In the genomic region with DNA sequence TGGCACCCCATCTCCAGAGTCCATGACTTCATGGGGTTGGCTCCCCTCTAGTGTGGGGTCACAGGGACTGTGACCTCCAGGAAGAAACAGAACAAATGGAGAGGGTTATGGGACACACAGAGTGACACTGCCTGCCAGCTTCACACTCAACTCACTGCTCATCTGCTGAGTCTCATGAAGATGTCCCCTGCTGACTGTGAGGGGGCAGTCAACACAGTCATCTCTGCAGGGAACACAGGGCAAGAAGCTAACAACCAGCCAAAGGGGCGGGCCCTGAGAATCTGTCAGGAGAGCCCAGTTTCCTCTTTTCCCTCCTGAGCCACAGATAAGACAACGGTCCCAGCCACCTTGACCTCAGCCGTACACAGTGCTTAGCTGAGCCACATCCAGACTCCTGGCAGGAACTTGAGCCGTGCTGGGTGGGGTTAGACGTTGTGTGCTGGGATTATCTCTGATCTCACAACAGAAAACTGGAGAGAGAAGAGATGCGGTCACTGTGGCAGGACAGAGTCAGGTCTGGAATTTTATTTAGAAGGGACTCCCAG, we compare ENCODE assay signal across 8 mouse cellular contexts.
DNase-seq lines count a peak whose midpoint lies in the region; ATAC-seq and TF ChIP-seq lines count a peak whose summit lies in the region.
"Had no signal": no experiment of that assay in that cellular context is flagged by ENCODE, and none has a peak within 500 bp of the region (broad histone marks: within the 10 kb centered on the region; RNA-seq: fewer than 3 reads in every experiment).

No protein-coding gene starts in this region.

- no peaks in the 10 kb centered on the region for H3K9me3 ChIP-seq in kidney, embryonic 16.5 days (ENCODE audit: low read length)
- H3K9me3 ChIP-seq in forebrain, postnatal 0 days (ENCODE audit: low read length): no peaks in the 10 kb centered on the region
- H3K9me3 ChIP-seq in midbrain, embryonic 14.5 days (ENCODE audit: control insufficient read depth, low read length): no peaks in the 10 kb centered on the region

- no peak overlapping the region for H3K4me3 ChIP-seq in kidney, embryonic 16.5 days (ENCODE audit: low read length)
- H3K4me3 ChIP-seq in forebrain, postnatal 0 days (ENCODE audit: low read depth, low read length): 0 out of 2 replicates have a peak overlapping the region, but pooled peaks have one; percentile 12
- peak overlapping the region; percentile 15; the same call in 1 of the 2 replicates for H3K4me3 ChIP-seq in midbrain, embryonic 14.5 days (replicated peaks; ENCODE audit: low read depth, low read length)

- H3K4me2 ChIP-seq in kidney, embryonic 16.5 days (replicated peaks; ENCODE audit: low read depth, low read length): peak overlapping the region; percentile 10; the same call in 1 of the 2 replicates
- H3K4me2 ChIP-seq in forebrain, postnatal 0 days (ENCODE audit: low read depth): peak overlapping the region; percentile 46
- peak overlapping the region; percentile 49 for H3K4me2 ChIP-seq in midbrain, embryonic 14.5 days (ENCODE audit: low read length)

- peaks cover 6% of the 10 kb centered on the region; the same call in 1 of the 2 replicates for H3K27me3 ChIP-seq in kidney, embryonic 16.5 days (ENCODE audit: insufficient read depth, low read length)
- peaks cover 9% of the 10 kb centered on the region for H3K27me3 ChIP-seq in forebrain, postnatal 0 days (ENCODE audit: insufficient read depth, low read length)
- H3K27me3 ChIP-seq in midbrain, embryonic 14.5 days (ENCODE audit: control insufficient read depth, insufficient read depth, low read length): peaks cover 40% of the 10 kb centered on the region

- H3K9ac ChIP-seq in kidney, embryonic 16.5 days (replicated peaks; ENCODE audit: low read length): no peak overlapping the region
- H3K9ac ChIP-seq in forebrain, postnatal 0 days: no peak overlapping the region
- H3K9ac ChIP-seq in midbrain, embryonic 14.5 days (replicated peaks; ENCODE audit: low read length): peak overlapping the region; percentile 34; the same call in 1 of the 2 replicates

- no peaks in the 10 kb centered on the region for H3K4me1 ChIP-seq in kidney, embryonic 16.5 days (ENCODE audit: insufficient read depth, low read length)
- 0 out of 2 replicates have a peak, but pooled peaks cover 13% of the 10 kb centered on the region for H3K4me1 ChIP-seq in forebrain, postnatal 0 days (ENCODE audit: insufficient read depth)
- H3K4me1 ChIP-seq in midbrain, embryonic 14.5 days (ENCODE audit: control insufficient read depth, insufficient read depth, low read length): peaks cover 18% of the 10 kb centered on the region

- no peak for TF ChIP-seq CTCF in forebrain, postnatal 0 days (IDR thresholded peaks at IDR 0.05; ENCODE audit: low read depth)

- 3% methylated on average over 6 of the region's 6 CpGs for WGBS in kidney, embryonic 16.5 days
- 2% methylated on average over 6 of the region's 6 CpGs for WGBS in forebrain, postnatal 0 days
- WGBS in midbrain, embryonic 14.5 days: 2% methylated on average over 6 of the region's 6 CpGs

- no peak for DNase-seq in kidney, postnatal 25 days
- DNase-seq in brain, adult 2 months (ENCODE audit: low read depth, low spot score): peak; percentile 52
- no peak for DNase-seq in forebrain, postnatal 0 days
- no peak for DNase-seq in midbrain, embryonic 14.5 days
- no peak for DNase-seq in urinary bladder, adult 2 months (ENCODE audit: low spot score)
- DNase-seq: layer of hippocampus, postnatal 36 days had no signal

- H3K27ac ChIP-seq in kidney, embryonic 16.5 days (ENCODE audit: low read length): no peak overlapping the region
- no peak overlapping the region for H3K27ac ChIP-seq in forebrain, postnatal 0 days (ENCODE audit: low read depth, low read length)
- no peak overlapping the region for H3K27ac ChIP-seq in midbrain, embryonic 14.5 days (replicated peaks; ENCODE audit: low read depth, low read length)

- 0 out of 2 replicates have a peak, but pooled peaks have one; percentile 23 for ATAC-seq in kidney, embryonic 16.5 days (ENCODE audit: low FRiP score, low TSS enrichment)
- no peak for ATAC-seq in forebrain, postnatal 0 days
- ATAC-seq in midbrain, embryonic 14.5 days (ENCODE audit: low FRiP score, low TSS enrichment): no peak
- no peak for ATAC-seq in inflammation-experienced regulatory T-cells, adult 6 months

- H3K36me3 ChIP-seq in kidney, embryonic 16.5 days (ENCODE audit: insufficient read depth, low read length): no peaks in the 10 kb centered on the region
- H3K36me3 ChIP-seq in forebrain, postnatal 0 days (ENCODE audit: insufficient read depth): no peaks in the 10 kb centered on the region
- no peaks in the 10 kb centered on the region for H3K36me3 ChIP-seq in midbrain, embryonic 14.5 days (ENCODE audit: control insufficient read depth, insufficient read depth, low read length)
